Mouse (Mus musculus): ENCODE results near the gene Glt28d2. TPM values are rescaled to one million over a fixed set of nuclear protein-coding genes. Genes with fewer than 3 reads are reported as not detected.
"Not testable (repeated sequence)": the region's sequence is repeated elsewhere in the genome, so short reads cannot be mapped to it uniquely, and the experiment has no call there.

Gene Glt28d2
- total RNA-seq (2021) = 1 to 10 TPM; 7.3 to 7.6 TPM
- long read RNA-seq, experiment 1, transcript Glt28d2-201 (2 exons, 2,732 nt) = major isoform, 15 of 16 reads
- long read RNA-seq, experiment 1, partial matches to known transcripts = 1 of 16 reads
- long read RNA-seq, experiment 1, other reads (novel, unspliced or antisense) = 0 of 16 reads
- long read RNA-seq, experiment 2, transcript Glt28d2-201 (2 exons, 2,732 nt) = major isoform, 9 of 10 reads
- long read RNA-seq, experiment 2, partial matches to known transcripts = 0 of 10 reads
- long read RNA-seq, experiment 2, other reads (novel, unspliced or antisense) = 1 of 10 reads

- peak; percentile 79 to 83 for DNase-seq
- intact Hi-C loops (cut with DNase I) = loop anchor here (2.0 to 5.0 kb wide), 2 partner anchors 25 to 45 kb away; no protein-coding TSS in a partner anchor
These were observed at the start of gene Glt28d2, which contains the start of gene Gm37240 for GRCm38 (mm10) chr3:85887239-85887827. Gene Glt28d2 (minus strand): TSS chr3:85887516. Gene Gm37240 (minus strand): TSS chr3:85887518.

GRCm38 (mm10) chr3:85933586-85933985, 46.3 kb upstream of the Glt28d2 start:
- intact Hi-C loops (cut with DNase I) = no loop called here
- no peak for DNase-seq

GRCm38 (mm10) chr3:85931859-85932258, 44.5 kb upstream of the Glt28d2 start:
- DNase-seq = no peak
- intact Hi-C loops (cut with DNase I) = no loop called here

GRCm38 (mm10) chr3:85930671-85931255, 43.4 kb upstream of the Glt28d2 start:
- intact Hi-C loops (cut with DNase I) = no loop called here

GRCm38 (mm10) chr3:85929711-85930110, 42.4 kb upstream of the Glt28d2 start:
- DNase-seq = no peak
- intact Hi-C loops (cut with DNase I) = no loop called here

More at GRCm38 (mm10) chr3:85930671-85931255, 43.4 kb upstream of the Glt28d2 start:
- DNase-seq = no peak

- DNase-seq = peak; percentile 14 to 18
- intact Hi-C loops (cut with DNase I) = no loop called here
These were observed 40.9 kb upstream of the Glt28d2 start for GRCm38 (mm10) chr3:85928140-85928611.

- intact Hi-C loops (cut with DNase I) = no loop called here
- no peak for DNase-seq
These were observed 40.0 kb upstream of the Glt28d2 start for GRCm38 (mm10) chr3:85927296-85927695.

- intact Hi-C loops (cut with DNase I) = loop anchor here (5.0 kb wide), 3 partner anchors 203 to 1007 kb away; partner anchors contain the start of gene Gatb
- DNase-seq = peak; percentile 83 to 90
These were observed 36.9 kb upstream of the Glt28d2 start for GRCm38 (mm10) chr3:85923954-85924945.

GRCm38 (mm10) chr3:85923343-85923742, 36.0 kb upstream of the Glt28d2 start:
- intact Hi-C loops (cut with DNase I) = loop anchor here (5.0 kb wide), 3 partner anchors 204 to 1006 kb away; partner anchors contain the start of gene Gatb
- no peak for DNase-seq

GRCm38 (mm10) chr3:85922331-85922730, 35.0 kb upstream of the Glt28d2 start:
- intact Hi-C loops (cut with DNase I) = loop anchor here (5.0 kb wide), 3 partner anchors 205 to 1005 kb away; partner anchors contain the start of gene Gatb
- DNase-seq = peak; percentile 32 to 59

- not testable (repeated sequence) for DNase-seq
- intact Hi-C loops (cut with DNase I) = loop anchor here (2.0 to 5.0 kb wide), 4 partner anchors 207 to 1003 kb away; partner anchors contain the start of gene Gatb
These were observed 33.4 kb upstream of the Glt28d2 start for GRCm38 (mm10) chr3:85920671-85921070.

- intact Hi-C loops (cut with DNase I) = no loop called here
- DNase-seq = peak; percentile 36 to 61
These were observed 30.3 kb upstream of the Glt28d2 start for GRCm38 (mm10) chr3:85917600-85917999.

GRCm38 (mm10) chr3:85914806-85915205, 27.5 kb upstream of the Glt28d2 start:
- DNase-seq = no peak
- intact Hi-C loops (cut with DNase I) = no loop called here

- DNase-seq = no peak
- intact Hi-C loops (cut with DNase I) = no loop called here
These were observed 19.8 kb upstream of the Glt28d2 start for GRCm38 (mm10) chr3:85907136-85907535.

- DNase-seq = no peak
- intact Hi-C loops (cut with DNase I) = no loop called here
These were observed 17.1 kb upstream of the Glt28d2 start for GRCm38 (mm10) chr3:85904371-85904770.

- DNase-seq = no peak
- intact Hi-C loops (cut with DNase I) = no loop called here
These were observed 7.7 kb upstream of the Glt28d2 start for GRCm38 (mm10) chr3:85895020-85895419.

- DNase-seq = no peak
- intact Hi-C loops (cut with DNase I) = no loop called here
These were observed 4.3 kb upstream of the Glt28d2 start for GRCm38 (mm10) chr3:85891571-85891970.

- DNase-seq = peak; percentile 39 to 59
- intact Hi-C loops (cut with DNase I) = loop anchor here (5.0 kb wide), 1 partner anchor 46 kb away; no protein-coding TSS in a partner anchor
These were observed 930 bp upstream of the Glt28d2 start for GRCm38 (mm10) chr3:85888221-85888671.

- peak; percentile 25 to 30 for DNase-seq
- intact Hi-C loops (cut with DNase I) = loop anchor here (2.0 to 5.0 kb wide), 2 partner anchors 24 to 44 kb away; no protein-coding TSS in a partner anchor
These were observed 579 bp downstream of the Glt28d2 start for GRCm38 (mm10) chr3:85886636-85887238.

Data from heart, postnatal 14 days (tissue).